Mouse (Mus musculus): ENCODE data around the gene Klhl12.

- TF ChIP-seq CTCF (IDR thresholded peaks at IDR 0.05; ENCODE audit: low read depth) (no peak), EP300 (IDR thresholded peaks at IDR 0.05; ENCODE audit: low read depth) (no peak)
Observed at GRCm38 (mm10) chr1:134458139-134458727, 2.9 kb downstream of the Klhl12 start.

Data from heart, postnatal 0 days (tissue).